Mouse (Mus musculus) stomach, postnatal 0 days (tissue): ENCODE data around the gene Tmem222. TPM values are rescaled to one million over a fixed set of nuclear protein-coding genes. Genes with fewer than 3 reads are reported as not detected.

Experiments
- ATAC-seq: fragments of 200-750 bp; cut with Nextera tagmentation; 2 replicates; pipeline ENCODE4 v1.8.0; 2017; ENCODE audit not compliant: low FRiP score, low TSS enrichment
- DNase-seq: peaks from one replicate; pipeline ENCODE4 v3.0.0-alpha.2; 2016; ENCODE audit warnings: low spot score
- H3K27ac ChIP-seq: fragments of 300-500 bp; sonication (generic); replicated peaks from 2 replicates; pipeline ENCODE4 v1.5.1; 2014; ENCODE audit warnings: mild to moderate bottlenecking, control low read depth
- H3K27me3 ChIP-seq: fragments of 300-500 bp; sonication (generic); 2 replicates; pipeline ENCODE4 v1.6.1; 2014; ENCODE audit warnings: low read length; ENCODE audit not compliant: control insufficient read depth, insufficient read depth
- H3K36me3 ChIP-seq: fragments of 300-500 bp; sonication (generic); 2 replicates; pipeline ENCODE4 v1.6.1; 2014; ENCODE audit warnings: low read length, mixed read lengths; ENCODE audit not compliant: control insufficient read depth, insufficient read depth
- H3K4me1 ChIP-seq: fragments of 300-500 bp; sonication (generic); replicated peaks from 2 replicates; pipeline ENCODE4 v1.6.1; 2014; ENCODE audit warnings: antibody characterized with exemption; ENCODE audit not compliant: control insufficient read depth, insufficient read depth
- H3K4me2 ChIP-seq: fragments of 300-500 bp; sonication (generic); replicated peaks from 2 replicates; pipeline ENCODE4 v1.6.1; 2014; ENCODE audit warnings: low read depth, mild to moderate bottlenecking, control low read depth, moderate library complexity
- H3K4me3 ChIP-seq: fragments of 300-500 bp; sonication (generic); 2 replicates; pipeline ENCODE4 v1.5.1; 2014; ENCODE audit warnings: low read depth, low read length, control low read depth
- H3K9ac ChIP-seq: fragments of 300-500 bp; sonication (generic); 2 replicates; pipeline ENCODE4 v1.6.1; 2014; ENCODE audit warnings: mild to moderate bottlenecking, low read length, control low read depth, mixed read lengths
- H3K9me3 ChIP-seq: fragments of 300-500 bp; sonication (generic); 2 replicates; pipeline ENCODE4 v1.6.1; 2016; ENCODE audit warnings: low read length; ENCODE audit not compliant: control insufficient read depth
- CTCF ChIP-seq: IDR thresholded peaks from 2 replicates; pipeline ENCODE4 v1.5.1; 2016; ENCODE audit warnings: antibody characterized with exemption, low read depth, mild to moderate bottlenecking, moderate library complexity
- EP300 ChIP-seq: optimal IDR thresholded peaks from 2 replicates; pipeline ENCODE3; 2016; ENCODE audit warnings: antibody characterized with exemption
- WGBS: fragments of 180-500 bp; shearing (Covaris S2); extraction: QIAGEN DNeasy Blood & Tissue Kit; methylation state at CpG from one replicate; pipeline ENCODE4 v1.1.7; 2014; 5-methylcytosine and 5-hydroxymethylcytosine counted together
- polyA plus RNA-seq: library from polyadenylated mRNA; unstranded; fragments of >200 nt; fragmentation: Nextera tagmentation; extraction: Ambion mirVana; gene quantifications from 2 replicates; pipeline ENCODE4 v1.2.1, GENCODE M21; 2015

Tmem222 gene
- polyA plus RNA-seq, 1 experiment from 2014 or later, result 51.4 TPM

DNA sequence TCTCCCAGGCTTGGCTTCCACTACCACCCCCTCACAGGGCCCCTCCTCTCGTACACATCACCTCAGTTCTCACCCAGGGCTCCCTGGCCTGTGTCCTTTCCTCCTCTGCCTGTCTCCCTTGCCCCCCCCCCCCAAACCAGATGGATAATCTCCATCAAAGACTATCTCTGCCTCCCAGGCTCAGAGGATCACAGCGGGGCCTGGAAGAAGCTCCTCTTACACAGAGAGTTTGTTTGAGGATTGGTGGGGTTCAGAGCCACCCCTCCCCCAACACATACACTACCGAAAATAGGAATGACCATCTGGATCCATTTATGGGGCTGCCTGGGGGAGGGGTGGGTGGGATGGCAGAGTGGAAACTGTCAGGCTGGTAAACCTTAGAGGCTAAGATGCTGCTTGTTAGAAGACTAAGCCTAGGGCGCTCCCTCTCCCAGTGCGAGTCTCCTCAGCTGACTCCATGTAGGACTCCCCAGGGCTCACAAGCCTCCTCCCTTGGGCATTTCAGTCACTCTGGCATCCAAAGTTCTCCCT lies 4.4 kb upstream of the Tmem222 start:
- H3K9ac ChIP-seq, result no peak overlapping the region
- ATAC-seq (no peak; the same call in 1 of the 2 replicates), DNase-seq (no peak)
- H3K4me3 ChIP-seq, result no peak overlapping the region
- H3K36me3 ChIP-seq, result no peaks in the 10 kb centered on the region
- H3K27ac ChIP-seq, result peak overlapping the region; percentile 61
- H3K4me1 ChIP-seq, result no peaks in the 10 kb centered on the region; the same call in 1 of the 2 replicates
- TF ChIP-seq CTCF (no peak), EP300 (no peak)
- H3K9me3 ChIP-seq, result no peaks in the 10 kb centered on the region
- H3K4me2 ChIP-seq, result no peak overlapping the region
- 24% methylated on average over 5 of the region's 5 CpGs for WGBS
- H3K27me3 ChIP-seq, result no peaks in the 10 kb centered on the region

DNA sequence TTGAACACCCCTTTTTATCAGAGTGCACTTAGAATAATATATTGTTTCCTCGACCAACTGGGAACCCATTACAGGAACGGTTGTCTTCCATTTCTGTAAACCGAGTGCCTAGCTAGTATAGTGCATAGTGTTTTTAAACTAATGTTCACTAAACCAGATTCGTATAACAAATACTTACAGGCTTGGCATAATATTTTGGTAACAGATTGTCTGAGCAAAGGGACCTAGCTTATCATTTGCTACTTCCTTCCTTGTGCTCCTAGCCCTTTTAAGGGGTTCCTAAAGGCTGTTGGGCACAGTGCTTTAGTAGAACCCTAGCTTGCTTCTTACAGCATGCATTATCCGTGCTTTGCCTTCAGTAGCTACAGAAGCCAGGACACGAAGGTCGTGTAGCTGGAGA lies 3.9 kb upstream of the Tmem222 start:
- DNase-seq (no peak), ATAC-seq (no peak)
- Histone ChIP-seq H3K27ac (peak overlapping the region; percentile 61), H3K4me3 (no peak overlapping the region), H3K36me3 (no peaks in the 10 kb centered on the region), H3K4me1 (no peaks in the 10 kb centered on the region; the same call in none of the 2 replicates), H3K9ac (no peak overlapping the region), H3K27me3 (no peaks in the 10 kb centered on the region), H3K9me3 (no peaks in the 10 kb centered on the region), H3K4me2 (no peak overlapping the region)
- TF ChIP-seq EP300 (no peak), CTCF (no peak)
- WGBS, result 38% methylated on average over 7 of the region's 7 CpGs

DNA sequence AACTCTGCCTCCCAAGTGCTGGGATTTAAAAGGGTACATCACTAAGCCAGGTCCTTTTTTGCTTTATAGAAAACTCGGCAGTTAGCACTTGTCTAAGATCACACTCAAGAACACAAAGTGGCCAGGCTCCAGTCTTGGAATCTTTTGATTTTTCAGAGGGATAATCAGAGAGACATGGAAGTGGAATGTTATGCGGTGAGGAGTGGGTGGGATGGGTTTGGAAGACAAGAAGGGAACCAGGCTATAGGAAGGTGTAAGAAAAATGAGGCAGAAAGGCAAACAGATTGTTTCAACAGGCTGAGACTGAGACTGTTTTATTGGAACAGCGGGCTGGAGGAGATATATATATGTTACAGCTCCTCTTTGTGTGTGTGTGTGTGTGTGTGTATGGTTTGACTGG lies 890 bp upstream of the Tmem222 start:
- 82% methylated on average over 3 of the region's 3 CpGs for WGBS
- no peak overlapping the region for H3K9ac ChIP-seq
- TF ChIP-seq CTCF, result no peak
- no peak for TF ChIP-seq EP300
- no peaks in the 10 kb centered on the region for H3K27me3 ChIP-seq
- H3K27ac ChIP-seq, result no peak overlapping the region
- H3K4me1 ChIP-seq, result no peaks in the 10 kb centered on the region; the same call in none of the 2 replicates
- H3K4me3 ChIP-seq, result no peak overlapping the region
- no peaks in the 10 kb centered on the region for H3K36me3 ChIP-seq
- no peaks in the 10 kb centered on the region for H3K9me3 ChIP-seq
- H3K4me2 ChIP-seq, result no peak overlapping the region
- DNase-seq, result no peak
- no peak for ATAC-seq

DNA sequence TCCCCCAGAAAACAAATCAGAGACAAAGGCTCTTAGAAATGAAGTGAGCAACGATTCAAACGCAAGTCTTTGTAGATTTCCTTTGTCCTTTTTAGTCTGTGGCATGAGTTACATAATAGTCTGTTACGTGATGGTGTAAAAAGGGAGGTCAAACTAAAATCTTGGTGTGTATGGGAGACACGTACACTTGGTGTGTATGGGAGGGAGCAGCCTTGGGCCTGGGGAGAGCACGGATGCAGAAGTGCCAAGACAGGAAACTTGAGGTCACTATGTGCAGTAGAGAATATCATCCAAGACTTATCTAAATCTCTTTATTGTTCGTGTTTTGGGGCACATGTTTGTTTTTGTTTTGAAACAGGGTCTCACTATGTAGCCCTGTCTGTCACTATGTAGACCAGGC lies 475 bp upstream of the Tmem222 start:
- peak overlapping the region; percentile 93 for H3K27ac ChIP-seq
- peak overlapping the region; percentile 48 for H3K9ac ChIP-seq
- peak overlapping the region; percentile 77 for H3K4me2 ChIP-seq
- no peaks in the 10 kb centered on the region for H3K9me3 ChIP-seq
- ATAC-seq (no peak), DNase-seq (no peak)
- peak overlapping the region; percentile 89 for H3K4me3 ChIP-seq
- no peaks in the 10 kb centered on the region; the same call in none of the 2 replicates for H3K4me1 ChIP-seq
- WGBS, result 24% methylated on average over 6 of the region's 6 CpGs
- no peaks in the 10 kb centered on the region for H3K27me3 ChIP-seq
- no peaks in the 10 kb centered on the region for H3K36me3 ChIP-seq
- TF ChIP-seq CTCF (no peak), EP300 (no peak)

DNA sequence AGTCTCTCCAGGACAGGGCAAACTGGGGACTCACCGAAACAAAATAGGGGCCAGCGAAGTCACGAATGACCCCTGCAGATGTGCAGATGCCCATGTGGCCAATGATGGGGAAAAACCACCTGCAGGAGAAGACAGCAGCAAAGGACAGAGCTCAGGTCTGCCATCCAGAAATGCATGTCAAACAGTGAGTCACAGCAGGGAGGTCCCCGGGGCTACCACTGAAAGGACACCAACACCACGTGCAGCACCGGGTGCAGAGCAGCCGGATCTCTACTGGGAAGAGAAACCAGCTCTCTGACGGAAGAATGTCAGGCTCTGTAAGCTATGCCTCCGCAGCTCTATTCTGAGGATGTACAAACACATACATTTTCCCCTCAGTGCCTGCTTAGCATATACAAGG lies 6.7 kb downstream of the Tmem222 start:
- Histone ChIP-seq H3K27me3 (no peaks in the 10 kb centered on the region), H3K4me2 (no peak overlapping the region), H3K4me3 (no peak overlapping the region), H3K9ac (no peak overlapping the region), H3K36me3 (peaks cover 23% of the 10 kb centered on the region), H3K27ac (no peak overlapping the region), H3K9me3 (no peaks in the 10 kb centered on the region), H3K4me1 (no peaks in the 10 kb centered on the region)
- DNase-seq (no peak), ATAC-seq (no peak)
- TF ChIP-seq EP300, result no peak
- TF ChIP-seq CTCF, result no peak
- WGBS, result 84% methylated on average over 9 of the region's 9 CpGs

DNA sequence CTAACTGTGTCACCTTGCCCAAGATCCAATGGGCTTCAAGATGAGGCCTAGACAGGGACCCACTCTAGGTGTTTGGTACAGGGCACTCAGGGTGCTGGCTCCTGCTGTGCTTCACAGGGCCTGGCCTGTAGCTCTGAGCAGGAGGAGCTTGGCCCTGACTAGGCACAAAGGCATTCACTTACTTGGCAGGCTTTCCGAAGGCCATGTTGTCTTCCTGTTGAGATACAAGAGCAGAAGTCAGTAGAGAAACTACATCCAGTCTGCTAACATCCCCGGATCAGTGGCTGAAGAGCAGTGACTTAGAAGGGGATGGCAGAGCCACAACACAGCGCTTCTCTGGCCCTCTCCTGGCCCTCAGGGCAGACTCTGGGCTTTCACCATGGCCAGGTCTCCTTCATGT lies 8.0 kb downstream of the Tmem222 start:
- Histone ChIP-seq H3K9me3 (no peaks in the 10 kb centered on the region), H3K36me3 (peaks cover 23% of the 10 kb centered on the region), H3K4me2 (no peak overlapping the region), H3K4me3 (no peak overlapping the region), H3K27me3 (no peaks in the 10 kb centered on the region), H3K27ac (no peak overlapping the region), H3K9ac (no peak overlapping the region), H3K4me1 (no peaks in the 10 kb centered on the region)
- DNase-seq (no peak), ATAC-seq (no peak)
- TF ChIP-seq CTCF (no peak), EP300 (no peak)
- WGBS, result 75% methylated on average over 3 of the region's 3 CpGs
